Mouse (Mus musculus): ENCODE results near the gene Hoxc6. TPM values are rescaled to one million over a fixed set of nuclear protein-coding genes. Genes with fewer than 3 reads are reported as not detected.

The Hoxc6 gene
- 0.32 and 0.58 TPM in 2 replicates for total RNA-seq (2012; rRNA removed)

- H3K4me3 ChIP-seq (ENCODE audit: insufficient read depth in 1 of 2, low read depth in 1 of 2, low read length in 2 of 2, poor library complexity in 1 of 2, severe bottlenecking in 1 of 2) = peak within 1 kb of the TSS; percentile 41 to 49; a peak in 3 of 4 replicates
- H3K9me3 ChIP-seq (ENCODE audit: control insufficient read depth, insufficient read depth, low read depth, low read length) = no peaks in the 10 kb centered on the region
- peaks cover 0 to 3% of the 10 kb centered on the region in 2 experiments; a peak in 1 of 4 replicates for H3K4me1 ChIP-seq (ENCODE audit: control insufficient read depth in 2 of 2, insufficient read depth in 2 of 2, low read length in 2 of 2, poor library complexity in 1 of 2)
- no peaks in the 10 kb centered on the region for H3K36me3 ChIP-seq (ENCODE audit: control insufficient read depth, insufficient read depth, low read length, poor library complexity, severe bottlenecking)
- H3K27ac ChIP-seq (ENCODE audit: insufficient read depth, low read depth, low read length, poor library complexity, severe bottlenecking) = no peak within 1 kb of the TSS
- in situ Hi-C loops (cut with MboI; ENCODE audit: low sequenced_read_pairs in 2 of 2, unreplicated experiment in 2 of 2) = loop anchor here (5.0 to 25.0 kb wide), 2 partner anchors 36 to 314 kb away; partner anchors contain the start of gene Gpr84 (in 1 of the 2)
- no peak within 1 kb of the TSS for H3K9ac ChIP-seq (ENCODE audit: insufficient read depth, low read depth, low read length, poor library complexity, severe bottlenecking)
- no peak for TF ChIP-seq HCFC1 (IDR thresholded peaks at IDR 0.05; ENCODE audit: borderline replicate concordance, insufficient read depth, low read length)
- no peak for TF ChIP-seq MAFK (IDR thresholded peaks at IDR 0.05; ENCODE audit: insufficient read depth, low read depth, low read length)
- TF ChIP-seq CHD2 (IDR thresholded peaks at IDR 0.05; ENCODE audit: low read depth, low read length) = no peak
- DNase-seq (ENCODE audit: low read depth, low spot score) = no peak
Measured at GRCm38 (mm10) chr15:102997939-102998355, at the start of gene Hoxc6. Gene Hoxc6, plus strand, starts transcription at chr15:102998257.

GRCm38 (mm10) chr15:102948842-102949241 is 49.2 kb upstream of the Hoxc6 start:
- no peak for TF ChIP-seq ZC3H11A (IDR thresholded peaks at IDR 0.05; ENCODE audit: borderline replicate concordance, low read depth, low read length)
- no peak for TF ChIP-seq CHD2 (IDR thresholded peaks at IDR 0.05; ENCODE audit: low read depth, low read length)
- no peak for TF ChIP-seq HCFC1 (IDR thresholded peaks at IDR 0.05; ENCODE audit: borderline replicate concordance, insufficient read depth, low read length)
- no peak for TF ChIP-seq MAFK (IDR thresholded peaks at IDR 0.05; ENCODE audit: insufficient read depth, low read depth, low read length)
- no peak for TF ChIP-seq ZNF384 (IDR thresholded peaks at IDR 0.05; ENCODE audit: low read depth, low read length)
- no peak for DNase-seq (ENCODE audit: low read depth, low spot score)
- Histone ChIP-seq H3K27ac (ENCODE audit: insufficient read depth, low read depth, low read length, poor library complexity, severe bottlenecking) (no peak overlapping the region), H3K9ac (ENCODE audit: insufficient read depth, low read depth, low read length, poor library complexity, severe bottlenecking) (no peak overlapping the region), H3K4me1 (ENCODE audit: control insufficient read depth in 2 of 2, insufficient read depth in 2 of 2, low read length in 2 of 2, poor library complexity in 1 of 2) (no peaks in the 10 kb centered on the region; a peak in 2 of 4 replicates), H3K36me3 (ENCODE audit: control insufficient read depth, insufficient read depth, low read length, poor library complexity, severe bottlenecking) (no peaks in the 10 kb centered on the region), H3K4me3 (ENCODE audit: insufficient read depth in 1 of 2, low read depth in 1 of 2, low read length in 2 of 2, poor library complexity in 1 of 2, severe bottlenecking in 1 of 2) (no peak overlapping the region), H3K9me3 (ENCODE audit: control insufficient read depth, insufficient read depth, low read depth, low read length) (no peaks in the 10 kb centered on the region)
- in situ Hi-C loops (cut with MboI; ENCODE audit: low sequenced_read_pairs in 2 of 2, unreplicated experiment in 2 of 2) = loop anchor here in 1 of 2 experiments (25.0 kb wide), 1 partner anchor 937 kb away; the partner anchor contains the start of gene Krt8

GRCm38 (mm10) chr15:102949696-102950095 is 48.4 kb upstream of the Hoxc6 start:
- DNase-seq (ENCODE audit: low read depth, low spot score) = no peak
- in situ Hi-C loops (cut with MboI; ENCODE audit: low sequenced_read_pairs in 2 of 2, unreplicated experiment in 2 of 2) = loop anchor here in 1 of 2 experiments (25.0 kb wide), 1 partner anchor 937 kb away; the partner anchor contains the start of gene Krt8
- Histone ChIP-seq H3K4me3 (ENCODE audit: insufficient read depth in 1 of 2, low read depth in 1 of 2, low read length in 2 of 2, poor library complexity in 1 of 2, severe bottlenecking in 1 of 2) (no peak overlapping the region), H3K36me3 (ENCODE audit: control insufficient read depth, insufficient read depth, low read length, poor library complexity, severe bottlenecking) (no peaks in the 10 kb centered on the region), H3K27ac (ENCODE audit: insufficient read depth, low read depth, low read length, poor library complexity, severe bottlenecking) (no peak overlapping the region), H3K9ac (ENCODE audit: insufficient read depth, low read depth, low read length, poor library complexity, severe bottlenecking) (no peak overlapping the region), H3K4me1 (ENCODE audit: control insufficient read depth in 2 of 2, insufficient read depth in 2 of 2, low read length in 2 of 2, poor library complexity in 1 of 2) (no peaks in the 10 kb centered on the region; a peak in 2 of 4 replicates), H3K9me3 (ENCODE audit: control insufficient read depth, insufficient read depth, low read depth, low read length) (no peaks in the 10 kb centered on the region)
- no peak for TF ChIP-seq CHD2 (IDR thresholded peaks at IDR 0.05; ENCODE audit: low read depth, low read length)
- no peak for TF ChIP-seq ZNF384 (IDR thresholded peaks at IDR 0.05; ENCODE audit: low read depth, low read length)
- no peak for TF ChIP-seq MAFK (IDR thresholded peaks at IDR 0.05; ENCODE audit: insufficient read depth, low read depth, low read length)
- no peak for TF ChIP-seq HCFC1 (IDR thresholded peaks at IDR 0.05; ENCODE audit: borderline replicate concordance, insufficient read depth, low read length)
- no peak for TF ChIP-seq ZC3H11A (IDR thresholded peaks at IDR 0.05; ENCODE audit: borderline replicate concordance, low read depth, low read length)

GRCm38 (mm10) chr15:102950877-102951276 is 47.2 kb upstream of the Hoxc6 start:
- Histone ChIP-seq H3K9ac (ENCODE audit: insufficient read depth, low read depth, low read length, poor library complexity, severe bottlenecking) (no peak overlapping the region), H3K9me3 (ENCODE audit: control insufficient read depth, insufficient read depth, low read depth, low read length) (no peaks in the 10 kb centered on the region), H3K4me1 (ENCODE audit: control insufficient read depth in 2 of 2, insufficient read depth in 2 of 2, low read length in 2 of 2, poor library complexity in 1 of 2) (no peaks in the 10 kb centered on the region; a peak in 2 of 4 replicates), H3K27ac (ENCODE audit: insufficient read depth, low read depth, low read length, poor library complexity, severe bottlenecking) (no peak overlapping the region), H3K4me3 (ENCODE audit: insufficient read depth in 1 of 2, low read depth in 1 of 2, low read length in 2 of 2, poor library complexity in 1 of 2, severe bottlenecking in 1 of 2) (no peak overlapping the region), H3K36me3 (ENCODE audit: control insufficient read depth, insufficient read depth, low read length, poor library complexity, severe bottlenecking) (no peaks in the 10 kb centered on the region)
- no peak for DNase-seq (ENCODE audit: low read depth, low spot score)
- in situ Hi-C loops (cut with MboI; ENCODE audit: low sequenced_read_pairs in 2 of 2, unreplicated experiment in 2 of 2) = no loop called here
- TF ChIP-seq CHD2 (IDR thresholded peaks at IDR 0.05; ENCODE audit: low read depth, low read length) (no peak), ZNF384 (IDR thresholded peaks at IDR 0.05; ENCODE audit: low read depth, low read length) (no peak), HCFC1 (IDR thresholded peaks at IDR 0.05; ENCODE audit: borderline replicate concordance, insufficient read depth, low read length) (no peak), MAFK (IDR thresholded peaks at IDR 0.05; ENCODE audit: insufficient read depth, low read depth, low read length) (no peak), ZC3H11A (IDR thresholded peaks at IDR 0.05; ENCODE audit: borderline replicate concordance, low read depth, low read length) (no peak)

Data from ES-E14 (cell line).